Mouse (Mus musculus): ENCODE measurements around the gene Pdx1.

Gene Pdx1

GRCm38 (mm10) chr5:147284365-147284764, 14.6 kb downstream of the Pdx1 start:
- DNase-seq, result no peak

- DNase-seq, result no peak
Observed at GRCm38 (mm10) chr5:147291764-147292505, 22.2 kb downstream of the Pdx1 start.

GRCm38 (mm10) chr5:147292506-147293120, 22.9 kb downstream of the Pdx1 start:
- DNase-seq, result no peak

- peak; percentile 51 to 55 for DNase-seq
Observed at GRCm38 (mm10) chr5:147293127-147293910, 23.6 kb downstream of the Pdx1 start.

- peak in 1 of 2 experiments; percentile 27 for DNase-seq
Observed at GRCm38 (mm10) chr5:147294121-147294520, 24.4 kb downstream of the Pdx1 start.

GRCm38 (mm10) chr5:147297249-147297648, 27.5 kb downstream of the Pdx1 start:
- DNase-seq, result no peak

GRCm38 (mm10) chr5:147299255-147300000, 29.7 kb downstream of the Pdx1 start:
- DNase-seq, result no peak

- DNase-seq, result no peak
Observed at GRCm38 (mm10) chr5:147300001-147300363, 30.2 kb downstream of the Pdx1 start.

GRCm38 (mm10) chr5:147300917-147301780, 31.4 kb downstream of the Pdx1 start:
- DNase-seq, result no peak

GRCm38 (mm10) chr5:147301781-147302070, 32.0 kb downstream of the Pdx1 start:
- DNase-seq, result no peak

- no peak for DNase-seq
Observed at GRCm38 (mm10) chr5:147302141-147302540, 32.4 kb downstream of the Pdx1 start.

- DNase-seq, result no peak
Observed at GRCm38 (mm10) chr5:147302746-147303400, 33.1 kb downstream of the Pdx1 start.

- DNase-seq, result no peak
Observed at GRCm38 (mm10) chr5:147304276-147305155, 34.8 kb downstream of the Pdx1 start.

- no peak for DNase-seq
Observed at GRCm38 (mm10) chr5:147305166-147305565, 35.4 kb downstream of the Pdx1 start.

- DNase-seq, result no peak
Observed at GRCm38 (mm10) chr5:147305856-147306637, 36.3 kb downstream of the Pdx1 start.

GRCm38 (mm10) chr5:147306638-147307397, 37.1 kb downstream of the Pdx1 start, which contains the start of gene Cdx2:
TSS of gene Cdx2 (minus strand) at chr5:147307270.
- DNase-seq, result no peak

GRCm38 (mm10) chr5:147307398-147307785, 37.6 kb downstream of the Pdx1 start:
- no peak for DNase-seq

- no peak for DNase-seq
Observed at GRCm38 (mm10) chr5:147308451-147308850, 38.7 kb downstream of the Pdx1 start.

- DNase-seq, result no peak
Observed at GRCm38 (mm10) chr5:147309786-147310185, 40.0 kb downstream of the Pdx1 start.
